Comparison of ENCODE assay signal across 8 mouse cellular contexts in genomic region chr15:12371183-12371582, GRCm38 (mm10). TPM values are rescaled to one million over a fixed set of nuclear protein-coding genes. Genes with fewer than 3 reads are reported as not detected.
DNase-seq lines count a peak whose midpoint lies in the region; ATAC-seq and TF ChIP-seq lines count a peak whose summit lies in the region.

No protein-coding gene starts in this region.

- H3K27ac ChIP-seq in cerebellum, adult 2 months (ENCODE audit: insufficient read depth, low read length) = no peak overlapping the region
- no peak overlapping the region for H3K27ac ChIP-seq in hindbrain, postnatal 0 days

- H3K36me3 ChIP-seq in hindbrain, postnatal 0 days (ENCODE audit: insufficient read depth, low read length) = no peaks in the 10 kb centered on the region

- no peak for TF ChIP-seq POLR2A in cerebellum, adult 2 months (IDR thresholded peaks at IDR 0.05; ENCODE audit: borderline replicate concordance, insufficient read depth, low read length)

- TF ChIP-seq CTCF in cerebellum, adult 2 months (IDR thresholded peaks at IDR 0.05; ENCODE audit: borderline replicate concordance, insufficient read depth, low read depth, low read length) = peak; percentile 94
- peak; percentile 92 for TF ChIP-seq CTCF in hindbrain, postnatal 0 days (IDR thresholded peaks at IDR 0.05; ENCODE audit: low read depth)

- H3K4me3 ChIP-seq in cerebellum, adult 2 months (replicated peaks; ENCODE audit: insufficient read depth, low read depth, low read length) = no peak overlapping the region
- no peak overlapping the region for H3K4me3 ChIP-seq in hindbrain, postnatal 0 days (ENCODE audit: low read length)

- H3K27me3 ChIP-seq in cerebellum, adult 2 months (ENCODE audit: control insufficient read depth, insufficient read depth, low read length) = no peaks in the 10 kb centered on the region
- H3K27me3 ChIP-seq in hindbrain, postnatal 0 days (ENCODE audit: insufficient read depth, low read length) = no peaks in the 10 kb centered on the region

- H3K9ac ChIP-seq in hindbrain, postnatal 0 days (replicated peaks; ENCODE audit: low read length) = no peak overlapping the region

- 10% methylated on average over 8 of the region's 8 CpGs for WGBS in cerebellum, adult 2 months
- 2% methylated on average over 8 of the region's 8 CpGs for WGBS in hindbrain, postnatal 0 days

- H3K9me3 ChIP-seq in hindbrain, postnatal 0 days (ENCODE audit: low read length) = no peaks in the 10 kb centered on the region

- ATAC-seq in hindbrain, postnatal 0 days = peak; percentile 70
- ATAC-seq in megakaryocyte-erythroid progenitor cell, adult 5-6 weeks (replicated peaks; ENCODE audit: low FRiP score, low TSS enrichment, poor library complexity, severe bottlenecking) = peak; percentile 49

- H3K4me2 ChIP-seq in hindbrain, postnatal 0 days (ENCODE audit: low read depth, low read length) = no peak overlapping the region

- peaks cover 10% of the 10 kb centered on the region for H3K4me1 ChIP-seq in cerebellum, adult 2 months (ENCODE audit: control insufficient read depth, insufficient read depth, low read length)
- H3K4me1 ChIP-seq in hindbrain, postnatal 0 days (ENCODE audit: insufficient read depth, low read length) = peaks cover 17% of the 10 kb centered on the region

- DNase-seq in ovary, postnatal 36 days (ENCODE audit: low spot score) = peak; percentile 65
- DNase-seq in ovary, adult 18-20 months (ENCODE audit: low spot score) = no peak
- peak; percentile 67 to 76 for DNase-seq in cerebellum, adult 2 months
- peak; percentile 81 for DNase-seq in forelimb bud, embryonic 11.5 days (ENCODE audit: low read depth, low spot score)
- DNase-seq in hindbrain, postnatal 0 days (ENCODE audit: low spot score) = peak; percentile 92
- DNase-seq in left cerebral cortex, adult 18-20 months (ENCODE audit: low spot score in 2 of 2) = peak; percentile 71
- DNase-seq in right cerebral cortex, postnatal 4 days = peak; percentile 77

RNA-seq across cellular contexts. Expression of gene 1810049J17Rik, which starts 49.5 kb away (rescaled TPM):
- not detected in 2 replicates for polyA plus RNA-seq in cerebellum, adult 2 months (2012; rRNA removed)
- total RNA-seq in hindbrain, postnatal 0 days (2014; rRNA removed) = not detected in 2 replicates
- 1.4 and 1.8 TPM in 2 replicates for polyA plus RNA-seq in hindbrain, postnatal 0 days (2015; fragmentation: Nextera tagmentation; extraction: Ambion mirVana)
- total RNA-seq in left cerebral cortex, adult 18-20 months (2021) = under 1 TPM in 1 of 2 experiments, not detected in 1; 0.87 TPM
- total RNA-seq in megakaryocyte-erythroid progenitor cell, adult 5-6 weeks (2014; fragmentation: Nextera tagmentation) = not detected in 2 replicates
- total RNA-seq in megakaryocyte-erythroid progenitor cell, adult 5-6 weeks (2017) = 1.0 TPM in 1 of 2 replicates, not detected in the other

RNA-seq across cellular contexts. Expression of gene Golph3, which starts 49.9 kb away (rescaled TPM):
- 89.1 and 91.2 TPM in 2 replicates for polyA plus RNA-seq in cerebellum, adult 2 months (2012; rRNA removed)
- 132 and 134 TPM in 2 replicates for total RNA-seq in hindbrain, postnatal 0 days (2014; rRNA removed)
- polyA plus RNA-seq in hindbrain, postnatal 0 days (2015; fragmentation: Nextera tagmentation; extraction: Ambion mirVana) = 59.5 and 63.6 TPM in 2 replicates
- 100 to 1,000 TPM; 105 TPM for total RNA-seq in left cerebral cortex, adult 18-20 months (2021)
- 85.5 and 86.5 TPM in 2 replicates for total RNA-seq in megakaryocyte-erythroid progenitor cell, adult 5-6 weeks (2014; fragmentation: Nextera tagmentation)
- total RNA-seq in megakaryocyte-erythroid progenitor cell, adult 5-6 weeks (2017) = 126 and 132 TPM in 2 replicates
